Mouse (Mus musculus) small intestine, adult 2 months (tissue): ENCODE data around the gene Gm44965. TPM values are rescaled to one million over a fixed set of nuclear protein-coding genes. Genes with fewer than 3 reads are reported as not detected.
A peak's percentile ranks its signal among the peaks of the same experiment; 100 is the strongest.

Experiments
- H3K27ac ChIP-seq: fragments of 200-500 bp; 2 replicates; pipeline ENCODE4 v1.5.1; 2012; ENCODE audit warnings: low read depth, low read length, control low read depth, inconsistent platforms; ENCODE audit not compliant: insufficient read depth
- H3K27me3 ChIP-seq: fragments of 200-500 bp; 2 replicates; pipeline ENCODE4 v1.6.1; 2012; ENCODE audit warnings: mild to moderate bottlenecking, moderate library complexity, low read length, inconsistent platforms; ENCODE audit not compliant: control insufficient read depth, insufficient read depth
- H3K36me3 ChIP-seq: fragments of 200-500 bp; 2 replicates; pipeline ENCODE4 v1.6.1; 2012; ENCODE audit warnings: mild to moderate bottlenecking, low read length, control low read depth, inconsistent platforms; ENCODE audit not compliant: control insufficient read depth, insufficient read depth
- H3K4me1 ChIP-seq: fragments of 200-500 bp; 2 replicates; pipeline ENCODE4 v1.6.1; 2012; ENCODE audit warnings: low read length, inconsistent platforms, mixed read lengths; ENCODE audit not compliant: control insufficient read depth, insufficient read depth, insufficient read length
- H3K4me3 ChIP-seq: fragments of 200-500 bp; 2 replicates; pipeline ENCODE4 v1.5.1; 2012; ENCODE audit warnings: low read depth, mild to moderate bottlenecking, control low read depth, inconsistent platforms, low read length, moderate library complexity
- CTCF ChIP-seq: fragments of 200-500 bp; IDR thresholded peaks from 2 replicates; pipeline ENCODE4 v1.5.1; 2012; ENCODE audit warnings: low read depth, mild to moderate bottlenecking, control low read depth, inconsistent platforms, low read length, moderate library complexity, mixed read lengths; ENCODE audit not compliant: insufficient replicate concordance, insufficient read length; ENCODE audit errors: extremely low read depth
- POLR2A ChIP-seq: fragments of 200-500 bp; IDR thresholded peaks from 2 replicates; pipeline ENCODE4 v1.6.1; 2012; ENCODE audit warnings: low read depth, mild to moderate bottlenecking, control low read depth, inconsistent platforms, low read length, moderate library complexity
- WGBS: fragments of 180-500 bp; shearing (Covaris S2); methylation state at CpG from one replicate; pipeline ENCODE4 v1.1.7; 2018; 5-methylcytosine and 5-hydroxymethylcytosine counted together
- polyA plus RNA-seq: library from polyadenylated mRNA; depleted of rRNA; stranded (reverse); fragments of >200 nt; gene quantifications from 2 replicates; pipeline ENCODE4 v1.2.3, GENCODE M21; 2012

Gene Gm44965
- polyA plus RNA-seq, 1 experiment: not detected

DNA sequence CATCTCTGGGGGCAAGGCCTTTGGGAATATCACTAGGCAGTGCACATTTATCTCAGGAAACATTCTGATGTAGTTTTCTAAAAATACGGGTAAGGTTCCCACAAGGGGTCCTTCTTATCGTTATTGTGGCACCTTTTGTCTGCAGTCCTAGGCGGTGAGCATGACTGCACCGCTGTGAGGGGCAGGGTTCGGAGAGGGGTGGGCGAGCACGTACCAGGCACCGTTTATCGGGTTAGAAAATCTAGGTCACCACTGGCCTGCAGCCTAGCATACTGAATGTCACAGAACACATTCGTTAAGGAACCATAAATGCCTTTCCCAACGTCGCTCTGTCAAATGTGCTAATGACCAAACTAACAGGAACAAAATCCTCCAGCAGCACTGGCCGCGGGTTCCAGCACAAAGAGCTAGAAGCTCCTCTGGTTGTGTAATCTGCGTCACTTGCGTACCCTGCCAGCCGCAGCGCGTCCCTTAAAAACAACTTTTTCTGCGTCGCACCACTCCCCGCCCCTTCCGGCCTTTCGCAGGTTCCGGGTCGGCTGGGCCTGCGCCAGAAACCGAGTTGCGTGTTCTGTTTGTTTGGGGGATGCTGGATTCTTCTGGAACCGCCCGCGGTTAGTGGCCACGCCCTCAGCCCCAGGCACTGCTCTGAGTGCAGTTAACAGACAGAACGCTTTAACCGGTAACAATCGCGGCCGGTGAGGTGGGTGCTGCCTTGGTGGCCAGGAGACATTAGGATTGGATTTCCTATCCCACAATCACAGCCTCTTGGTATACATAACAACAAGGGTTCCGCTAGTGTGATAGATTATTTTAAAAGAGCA lies 39.2 kb upstream of the Gm44965 start, which contains the start of gene Lrrc61:
TSS of gene Lrrc61 (plus strand) at position 517 of the 824 bp plus-strand sequence.
- peak within 1 kb of the TSS; percentile 91 for H3K27ac ChIP-seq
- H3K4me3 ChIP-seq: peak within 1 kb of the TSS; percentile 64
- TF ChIP-seq CTCF: no peak
- TF ChIP-seq POLR2A: peak; percentile 69; the same call in 1 of the 2 replicates
- no peaks in the 10 kb centered on the region for H3K36me3 ChIP-seq
- peaks cover 8% of the 10 kb centered on the region; the same call in 1 of the 2 replicates for H3K4me1 ChIP-seq
- H3K27me3 ChIP-seq: no peaks in the 10 kb centered on the region
- whole genome bisulfite sequencing: 1% methylated on average over 39 of the region's 39 CpGs

DNA sequence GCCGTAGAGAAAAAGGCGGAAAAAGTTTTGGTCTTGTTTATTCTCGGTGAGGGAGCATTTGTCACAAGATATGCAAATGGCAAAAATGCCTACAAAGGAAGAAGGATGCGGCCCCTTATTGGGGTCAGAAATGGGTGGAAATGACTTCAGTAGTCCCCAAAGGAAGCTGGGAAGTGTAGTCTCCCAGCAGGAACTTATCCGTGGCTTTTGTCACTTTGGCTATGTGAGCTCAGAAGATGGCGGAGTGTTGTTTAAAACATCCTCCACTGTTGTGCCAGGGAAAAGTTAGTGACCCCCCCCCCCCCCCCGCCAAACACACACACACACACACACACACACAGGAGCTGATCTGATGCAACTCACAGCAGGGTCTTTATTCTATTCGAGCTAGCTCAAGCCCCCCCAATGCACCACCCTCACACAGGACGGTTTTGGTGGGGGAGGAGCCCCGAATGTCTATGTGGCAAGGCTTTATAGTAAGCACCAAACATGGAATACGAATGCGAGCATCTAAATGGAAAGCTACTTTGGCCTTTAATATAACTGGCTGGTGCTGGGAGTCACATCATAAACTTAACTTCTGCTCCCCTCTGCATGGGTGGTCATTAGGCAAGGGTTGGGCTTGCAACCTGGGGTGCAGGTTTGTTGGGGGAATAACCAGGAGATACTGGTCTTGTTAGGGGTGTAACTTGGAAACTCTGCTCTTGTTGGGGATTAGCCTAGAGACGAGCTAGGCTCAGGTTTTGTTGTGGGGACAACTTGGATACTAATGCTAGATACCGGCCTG lies 38.4 kb upstream of the Gm44965 start:
- 26% methylated on average over 14 of the region's 14 CpGs for WGBS
- H3K4me3 ChIP-seq: peak overlapping the region; percentile 64
- peaks cover 8% of the 10 kb centered on the region; the same call in 1 of the 2 replicates for H3K4me1 ChIP-seq
- peak overlapping the region; percentile 91 for H3K27ac ChIP-seq
- H3K36me3 ChIP-seq: no peaks in the 10 kb centered on the region
- no peaks in the 10 kb centered on the region for H3K27me3 ChIP-seq
- no peak for TF ChIP-seq CTCF
- no peak for TF ChIP-seq POLR2A

DNA sequence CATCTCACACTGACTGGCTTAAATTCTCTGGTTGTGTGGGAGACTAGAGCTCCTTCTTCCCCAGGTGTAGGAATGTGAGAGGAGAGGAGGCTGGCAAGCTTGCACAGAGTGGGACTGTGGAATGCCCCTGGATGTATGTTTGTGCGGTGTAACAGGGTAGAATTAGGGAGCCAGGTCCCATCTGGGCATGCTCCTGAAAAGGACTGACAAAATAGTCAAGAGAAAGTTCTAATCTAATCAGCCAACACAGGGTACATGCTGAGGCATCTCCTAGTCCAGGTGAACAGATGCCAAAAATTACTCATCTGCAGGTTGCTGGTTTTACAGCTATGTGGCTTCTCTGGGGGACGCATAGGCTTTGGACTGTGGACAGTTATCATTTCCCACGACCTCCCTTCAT lies 37.8 kb upstream of the Gm44965 start:
- Histone ChIP-seq H3K4me3 (no peak overlapping the region), H3K27me3 (no peaks in the 10 kb centered on the region), H3K36me3 (no peaks in the 10 kb centered on the region), H3K27ac (no peak overlapping the region), H3K4me1 (peaks cover 8% of the 10 kb centered on the region; the same call in 1 of the 2 replicates)
- WGBS: 84% methylated on average over 3 of the region's 3 CpGs
- TF ChIP-seq POLR2A (no peak), CTCF (no peak)

DNA sequence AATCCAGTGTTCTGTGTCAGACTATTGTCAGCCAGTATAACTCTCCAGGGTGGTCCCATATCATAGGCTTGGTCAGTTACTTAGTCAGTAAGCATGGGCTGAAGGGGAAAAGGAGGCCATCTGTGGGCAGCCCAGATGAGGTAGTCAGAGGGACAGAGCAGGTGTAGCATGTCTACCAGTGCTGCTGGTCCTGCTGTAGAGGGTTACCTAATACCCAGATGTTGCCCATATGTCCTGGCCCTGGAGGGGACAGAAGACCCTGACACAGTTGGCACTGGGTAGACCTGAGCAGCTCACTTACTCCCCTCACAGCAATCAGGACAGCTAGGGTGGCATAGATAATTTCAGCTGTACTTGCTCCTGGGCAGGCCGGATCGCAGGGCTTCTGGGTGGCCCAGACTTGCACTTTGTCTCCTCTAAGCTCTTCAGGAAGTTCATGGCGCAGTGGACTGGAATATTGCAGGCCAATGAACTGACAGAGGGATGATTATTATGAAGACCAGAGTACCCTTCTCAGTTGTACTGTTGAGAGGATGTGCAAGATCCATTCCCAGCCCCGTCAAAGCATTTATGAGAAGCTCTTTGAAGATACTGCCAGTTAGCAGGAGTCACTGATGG lies 27.9 kb upstream of the Gm44965 start:
- no peak overlapping the region for H3K27ac ChIP-seq
- H3K4me1 ChIP-seq: peaks cover 23% of the 10 kb centered on the region
- no peak overlapping the region for H3K4me3 ChIP-seq
- no peaks in the 10 kb centered on the region for H3K36me3 ChIP-seq
- TF ChIP-seq POLR2A (no peak), CTCF (no peak)
- 40% methylated on average over 4 of the region's 4 CpGs for WGBS
- no peaks in the 10 kb centered on the region for H3K27me3 ChIP-seq

DNA sequence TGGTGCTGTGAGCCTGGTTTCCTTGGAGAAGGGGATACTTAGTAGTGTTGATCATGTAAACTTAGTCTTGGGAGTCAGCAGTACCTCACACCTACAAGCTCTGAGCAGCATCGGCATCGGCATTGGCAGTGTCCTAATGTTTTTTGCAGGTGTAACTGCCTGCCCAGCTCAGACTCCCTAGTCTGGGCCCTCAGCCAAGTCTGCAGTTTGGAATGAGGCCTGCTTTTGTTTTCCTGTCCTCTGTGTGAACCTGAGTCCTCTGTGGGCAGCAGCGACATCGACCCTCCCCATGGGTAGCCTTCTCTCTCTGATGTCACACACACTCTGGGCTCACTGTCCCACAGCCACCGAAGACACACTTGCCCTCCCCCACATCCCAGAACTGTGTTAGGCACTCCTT lies 27.4 kb upstream of the Gm44965 start:
- WGBS: 15% methylated on average over 5 of the region's 5 CpGs
- TF ChIP-seq CTCF (no peak), POLR2A (no peak)
- Histone ChIP-seq H3K36me3 (no peaks in the 10 kb centered on the region), H3K27me3 (no peaks in the 10 kb centered on the region), H3K4me1 (peaks cover 23% of the 10 kb centered on the region), H3K27ac (no peak overlapping the region), H3K4me3 (no peak overlapping the region)

DNA sequence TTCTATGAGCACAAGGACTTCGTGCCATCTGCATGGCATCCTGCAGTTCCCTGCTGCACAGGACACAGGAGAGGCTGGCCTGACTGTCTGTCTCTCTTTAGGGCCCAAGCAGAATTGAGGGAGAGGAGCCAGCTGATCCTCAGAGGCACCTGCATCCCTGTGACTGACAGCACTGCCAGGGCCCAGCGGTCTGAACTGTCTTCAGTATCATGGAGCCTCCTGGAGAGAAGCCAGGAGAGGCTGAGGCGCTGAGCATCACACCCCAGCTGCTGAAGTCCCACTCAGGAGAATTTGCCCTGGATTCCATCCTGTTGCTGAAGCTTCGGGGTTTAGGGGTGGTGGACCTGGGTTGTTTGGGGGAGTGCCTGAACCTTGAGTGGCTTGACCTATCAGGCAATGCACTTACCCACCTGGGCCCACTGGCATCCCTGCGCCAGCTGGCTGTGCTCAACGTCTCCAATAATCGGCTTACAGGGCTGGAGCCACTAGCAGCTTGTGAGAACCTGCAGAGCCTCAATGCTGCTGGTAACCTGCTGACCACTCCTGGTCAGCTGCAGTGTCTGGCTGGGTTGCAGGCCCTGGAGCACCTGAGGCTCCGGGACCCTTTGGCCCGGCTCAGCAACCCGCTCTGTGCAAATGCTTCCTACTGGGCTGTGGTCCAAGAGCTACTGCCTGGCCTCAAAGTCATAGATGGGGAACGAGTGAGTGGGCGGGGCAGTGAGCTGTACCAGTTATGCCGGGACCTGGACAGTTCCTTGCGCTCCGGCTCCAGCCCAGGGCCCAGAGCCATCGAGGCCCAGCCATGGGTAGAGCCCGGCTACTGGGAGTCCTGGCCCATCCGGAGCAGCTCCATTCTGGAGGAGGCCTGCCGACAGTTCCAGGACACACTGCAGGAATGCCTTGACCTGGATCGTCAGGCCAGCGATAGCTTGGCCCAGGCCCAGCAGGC lies 25.4 kb upstream of the Gm44965 start:
- Histone ChIP-seq H3K36me3 (no peaks in the 10 kb centered on the region), H3K4me1 (peaks cover 23% of the 10 kb centered on the region), H3K4me3 (peak overlapping the region; percentile 10; the same call in 1 of the 2 replicates), H3K27me3 (no peaks in the 10 kb centered on the region), H3K27ac (no peak overlapping the region)
- 25% methylated on average over 21 of the region's 21 CpGs for WGBS
- TF ChIP-seq POLR2A: no peak
- no peak for TF ChIP-seq CTCF
